Mouse (Mus musculus) CD4-positive, CD25-positive, alpha-beta regulatory T cell, adult 4 months (primary cell): Measurements from ENCODE around the gene Unc119b. TPM values are rescaled to one million over a fixed set of nuclear protein-coding genes. Genes with fewer than 3 reads are reported as not detected.
"Not testable (repeated sequence)": the region's sequence is repeated elsewhere in the genome, so short reads cannot be mapped to it uniquely, and the experiment has no call there.

ENCODE experiments used
- ATAC-seq: one replicate; pipeline ENCODE4 v1.8.0; 2017
- polyA plus RNA-seq, 2 experiments: library from polyadenylated mRNA; unstranded; fragments of 100-300 nt; shearing (Covaris generic); gene quantifications; one replicate each; pipeline ENCODE4 v1.2.1; 2017

Gene Unc119b
- polyA plus RNA-seq = 10 to 100 TPM; 16.1 to 16.4 TPM

GRCm38 (mm10) chr5:115134234-115135165 lies at the start of gene Unc119b:
Unc119b (minus strand) TSS chr5:115134975.
- peak; percentile 76 for ATAC-seq

GRCm38 (mm10) chr5:115183482-115183881 lies 48.7 kb upstream of the Unc119b start:
- no peak for ATAC-seq

- ATAC-seq = no peak
Observed at GRCm38 (mm10) chr5:115182925-115183324, 48.1 kb upstream of the Unc119b start.

- ATAC-seq = peak; percentile 70
Observed at GRCm38 (mm10) chr5:115181248-115181940, 46.6 kb upstream of the Unc119b start.

- ATAC-seq = no peak
Observed at GRCm38 (mm10) chr5:115179596-115179995, 44.8 kb upstream of the Unc119b start.

- ATAC-seq = no peak
Observed at GRCm38 (mm10) chr5:115177866-115178265, 43.1 kb upstream of the Unc119b start.

GRCm38 (mm10) chr5:115174554-115174953 lies 39.8 kb upstream of the Unc119b start:
- ATAC-seq = no peak

- ATAC-seq = no peak
Observed at GRCm38 (mm10) chr5:115170150-115170549, 35.4 kb upstream of the Unc119b start.

- no peak for ATAC-seq
Observed at GRCm38 (mm10) chr5:115168641-115169415, 34.1 kb upstream of the Unc119b start.

- ATAC-seq = peak; percentile 100
Observed at GRCm38 (mm10) chr5:115167396-115167795, 32.6 kb upstream of the Unc119b start.

GRCm38 (mm10) chr5:115166815-115167194 lies 32.0 kb upstream of the Unc119b start:
- no peak for ATAC-seq

GRCm38 (mm10) chr5:115165895-115166814 lies 31.4 kb upstream of the Unc119b start:
- no peak for ATAC-seq

GRCm38 (mm10) chr5:115165351-115165750 lies 30.6 kb upstream of the Unc119b start:
- no peak for ATAC-seq

GRCm38 (mm10) chr5:115164446-115164845 lies 29.7 kb upstream of the Unc119b start:
- not testable (repeated sequence) for ATAC-seq

- ATAC-seq = no peak
Observed at GRCm38 (mm10) chr5:115163563-115163962, 28.8 kb upstream of the Unc119b start.

GRCm38 (mm10) chr5:115161940-115162279 lies 27.1 kb upstream of the Unc119b start:
- ATAC-seq = not testable (repeated sequence)

- ATAC-seq = no peak
Observed at GRCm38 (mm10) chr5:115161064-115161939, 26.5 kb upstream of the Unc119b start.

- no peak for ATAC-seq
Observed at GRCm38 (mm10) chr5:115160655-115161054, 25.9 kb upstream of the Unc119b start.

GRCm38 (mm10) chr5:115159165-115159564 lies 24.4 kb upstream of the Unc119b start:
- no peak for ATAC-seq
